Mouse (Mus musculus): ENCODE data around the gene Tmem120b.
A peak's percentile ranks its signal among the peaks of the same experiment; 100 is the strongest.

Tmem120b gene

GRCm38 (mm10) chr5:123140694-123141554 lies 72.7 kb downstream of the Tmem120b start:
- no peak for DNase-seq (ENCODE audit: low spot score)

GRCm38 (mm10) chr5:123141555-123142160 lies 73.4 kb downstream of the Tmem120b start:
- no peak for DNase-seq (ENCODE audit: low spot score)

GRCm38 (mm10) chr5:123142161-123143157 lies 74.2 kb downstream of the Tmem120b start, which contains the start of gene Setd1b:
Gene Setd1b (plus strand): TSS chr5:123142193.
- no peak for DNase-seq (ENCODE audit: low spot score)

DNA sequence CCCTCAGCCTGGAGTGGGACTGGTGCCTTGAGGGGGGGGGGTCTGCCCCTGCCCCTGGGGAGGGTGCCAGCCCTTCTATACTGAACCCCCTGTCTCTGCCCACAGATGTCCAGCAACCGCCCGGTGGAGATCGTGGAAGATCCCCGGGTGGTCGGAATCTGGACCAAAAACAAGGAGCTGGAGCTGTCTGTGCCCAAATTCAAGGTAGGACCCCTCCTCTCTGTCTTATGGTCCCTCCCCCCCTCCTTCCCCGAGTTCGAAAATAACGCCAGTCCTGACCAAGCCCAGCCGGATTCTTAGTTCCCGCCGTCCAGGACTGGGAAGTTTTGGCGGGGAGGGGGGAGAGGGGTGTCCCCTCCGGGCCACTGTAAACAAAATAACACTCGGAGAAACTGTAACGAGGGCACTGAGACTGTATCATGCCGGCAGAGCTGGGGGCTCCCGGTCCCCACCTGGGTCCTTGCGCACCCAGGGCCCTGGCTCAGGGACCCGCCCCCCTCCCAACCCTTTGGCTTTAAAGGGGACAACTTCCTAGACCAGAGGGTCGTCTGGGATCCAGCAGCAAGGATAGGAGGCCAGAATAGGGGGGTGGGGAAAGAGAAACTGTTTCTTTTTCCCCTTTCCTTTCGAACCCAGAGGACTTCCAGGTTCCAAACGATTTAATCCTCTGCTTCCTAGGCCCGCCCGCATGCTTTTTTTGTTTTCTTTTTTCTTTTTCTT lies 75.2 kb downstream of the Tmem120b start:
- no peak for DNase-seq (ENCODE audit: low spot score)

GRCm38 (mm10) chr5:123143971-123144745 lies 75.9 kb downstream of the Tmem120b start:
- no peak for DNase-seq (ENCODE audit: low spot score)

DNA sequence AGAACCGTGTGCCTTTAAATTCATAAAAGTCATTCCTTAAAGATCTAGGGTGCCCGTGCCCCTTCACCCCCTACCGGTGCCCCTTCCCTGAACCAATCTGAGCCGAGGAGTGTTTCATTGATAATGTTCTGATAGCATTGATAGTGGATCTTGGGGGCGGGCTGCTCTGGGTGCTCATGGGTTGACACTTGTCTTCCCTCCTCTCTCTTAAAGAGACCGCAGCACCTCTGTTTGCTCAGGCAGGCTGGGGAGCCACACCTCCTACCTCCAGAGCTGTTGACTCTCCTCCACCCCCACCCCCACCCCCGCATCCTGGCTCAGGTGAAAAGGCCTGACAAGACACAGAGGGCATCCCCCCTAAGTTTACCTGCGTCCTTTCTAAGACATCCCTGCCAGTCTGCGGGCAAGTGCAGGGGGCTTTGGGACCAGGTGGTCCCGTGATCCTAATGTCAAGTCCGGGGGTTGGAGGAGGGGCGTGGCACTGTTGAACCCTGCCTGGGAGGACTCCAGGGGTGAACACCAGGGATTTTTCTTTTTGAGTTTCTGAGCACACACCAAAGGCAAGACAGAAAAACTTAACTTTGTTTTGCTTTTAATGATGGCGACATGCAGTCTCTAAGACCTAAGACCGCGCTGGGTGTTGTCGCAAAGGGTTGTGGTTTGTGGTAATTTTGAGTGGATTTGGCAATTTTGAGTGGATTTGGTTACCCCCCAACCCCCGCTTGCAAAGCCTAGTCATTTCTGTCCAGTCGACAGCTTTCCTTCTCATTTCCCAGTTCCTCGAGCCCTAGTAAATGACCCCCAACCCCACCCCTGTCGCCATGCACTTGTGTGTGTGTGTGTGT lies 76.8 kb downstream of the Tmem120b start:
- DNase-seq (ENCODE audit: low spot score): no peak

DNA sequence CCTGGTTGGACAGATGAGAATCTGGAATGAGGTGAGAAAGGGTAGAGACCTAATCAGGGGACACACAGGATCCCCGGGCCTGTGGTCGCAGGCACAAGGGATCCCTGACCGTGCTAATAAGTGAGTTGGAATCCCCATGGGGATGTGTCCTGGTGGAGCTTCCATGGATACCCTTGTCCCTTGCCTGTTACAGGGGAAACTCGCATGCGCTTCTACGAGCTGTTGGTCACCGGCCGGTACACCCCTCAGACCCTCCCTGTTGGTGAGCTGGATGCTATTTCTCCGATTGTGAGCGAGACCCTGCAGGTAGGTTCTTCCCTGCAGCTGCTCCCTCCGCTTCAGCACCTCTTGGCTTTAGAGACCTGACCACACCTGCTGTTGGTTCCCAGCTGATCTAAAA lies 78.1 kb downstream of the Tmem120b start:
- no peak for DNase-seq (ENCODE audit: low spot score)

DNA sequence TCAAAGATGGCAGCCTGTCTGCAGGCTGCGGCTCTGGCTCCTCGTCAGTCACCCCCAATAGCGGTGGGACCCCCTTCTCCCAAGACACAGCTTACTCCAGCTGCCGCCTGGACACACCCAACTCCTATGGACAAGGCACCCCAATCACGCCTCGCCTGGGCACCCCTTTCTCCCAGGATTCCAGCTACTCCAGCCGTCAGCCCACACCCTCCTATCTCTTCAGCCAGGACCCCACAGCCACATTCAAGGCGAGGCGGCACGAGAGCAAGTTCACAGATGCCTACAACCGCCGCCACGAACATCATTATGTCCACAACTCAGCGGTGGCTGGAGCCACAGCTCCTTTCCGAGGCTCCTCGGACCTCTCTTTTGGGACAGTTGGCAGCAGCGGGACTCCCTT lies 79.4 kb downstream of the Tmem120b start:
- no peak for DNase-seq (ENCODE audit: low spot score)

DNA sequence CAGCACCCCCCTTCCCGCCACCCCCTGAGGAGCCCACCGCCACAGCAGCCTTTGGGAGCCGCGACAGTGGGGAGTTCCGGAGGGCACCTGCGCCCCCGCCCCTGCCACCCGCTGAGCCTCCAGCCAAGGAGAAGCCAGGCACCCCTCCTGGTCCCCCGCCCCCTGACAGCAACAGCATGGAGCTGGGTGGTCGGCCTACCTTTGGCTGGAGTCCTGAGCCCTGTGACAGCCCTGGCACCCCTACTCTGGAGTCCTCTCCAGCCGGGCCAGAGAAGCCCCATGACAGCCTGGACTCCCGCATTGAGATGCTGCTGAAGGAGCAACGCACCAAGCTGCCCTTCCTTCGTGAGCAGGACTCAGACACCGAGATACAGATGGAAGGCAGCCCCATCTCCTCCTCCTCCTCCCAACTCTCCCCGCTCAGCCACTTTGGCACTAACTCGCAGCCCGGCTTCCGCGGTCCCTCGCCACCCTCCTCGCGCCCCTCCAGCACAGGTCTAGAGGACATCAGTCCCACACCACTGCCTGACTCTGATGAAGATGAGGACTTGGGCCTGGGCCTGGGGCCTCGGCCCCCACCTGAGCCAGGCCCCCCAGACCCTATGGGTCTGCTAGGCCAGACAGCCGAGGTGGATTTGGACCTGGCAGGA lies 80.0 kb downstream of the Tmem120b start:
- no peak for DNase-seq (ENCODE audit: low spot score)

DNA sequence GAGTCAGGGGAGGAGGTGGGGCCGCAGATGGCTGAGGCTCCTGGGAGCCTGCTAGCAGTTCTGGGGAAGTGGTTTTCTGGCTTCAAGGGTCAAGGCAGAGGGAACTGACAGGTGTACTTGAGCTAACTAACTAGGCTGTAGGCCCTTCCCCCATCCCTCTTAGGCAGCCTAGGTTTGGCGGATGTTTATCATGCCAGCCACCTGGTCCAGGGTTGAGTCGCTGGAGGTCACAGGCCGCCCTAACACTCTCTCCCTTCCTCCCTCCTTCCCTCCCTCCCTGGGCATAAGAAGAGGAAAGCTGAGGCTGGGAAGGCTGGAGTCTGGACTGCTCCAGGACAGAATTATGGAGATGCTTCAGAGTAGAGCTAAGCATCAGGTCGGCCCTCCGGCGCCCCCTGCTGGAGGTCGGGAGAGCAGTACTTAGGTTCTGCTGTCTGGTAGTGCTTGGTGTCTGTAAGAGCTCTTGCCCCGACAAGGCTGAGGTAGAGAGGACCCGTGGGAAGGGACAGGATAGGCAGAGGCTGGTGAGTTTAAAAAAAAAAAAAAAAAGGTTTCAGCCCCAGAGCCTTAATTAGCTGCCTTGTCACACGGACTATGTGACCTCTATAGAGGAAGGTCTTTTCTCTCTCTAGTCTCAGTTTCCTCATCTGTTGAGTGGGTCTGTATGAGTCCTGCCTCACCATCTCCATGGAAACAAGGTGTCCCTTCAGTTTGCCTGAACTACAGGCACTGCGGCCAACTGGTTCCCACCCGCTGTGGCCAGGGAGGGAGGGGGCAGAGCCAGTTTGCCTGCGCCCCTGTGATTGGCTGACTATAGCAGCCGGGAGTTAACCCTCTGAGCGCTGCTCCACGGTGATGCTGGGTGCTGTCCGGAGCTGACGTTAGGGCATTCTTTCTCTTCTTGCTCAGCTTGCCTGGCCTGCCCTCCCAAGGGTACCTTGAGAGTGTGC lies 81.5 kb downstream of the Tmem120b start:
- DNase-seq (ENCODE audit: low spot score): peak; percentile 84

- no peak for DNase-seq (ENCODE audit: low spot score)
These were observed 82.4 kb downstream of the Tmem120b start for GRCm38 (mm10) chr5:123150641-123151040.

DNA sequence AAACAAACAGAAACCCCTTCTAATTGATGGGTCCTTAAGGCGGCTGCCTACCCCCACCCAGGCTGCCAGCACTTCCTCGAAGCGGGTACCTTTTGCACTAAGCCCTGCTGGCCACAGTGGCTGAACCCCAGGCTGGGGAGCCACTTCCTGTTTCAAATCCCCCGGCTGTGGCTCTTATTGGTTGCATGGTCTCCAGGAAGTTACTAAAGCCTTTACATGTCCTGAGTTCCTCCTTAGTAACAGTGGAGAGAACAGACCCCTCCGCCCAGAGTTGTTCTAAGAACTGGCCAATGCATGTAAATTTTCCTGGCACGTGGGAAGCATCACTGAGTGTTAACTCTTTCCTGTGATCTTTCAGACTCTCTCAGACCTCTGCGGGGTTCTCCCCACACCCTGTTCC lies 82.9 kb downstream of the Tmem120b start:
- no peak for DNase-seq (ENCODE audit: low spot score)

DNA sequence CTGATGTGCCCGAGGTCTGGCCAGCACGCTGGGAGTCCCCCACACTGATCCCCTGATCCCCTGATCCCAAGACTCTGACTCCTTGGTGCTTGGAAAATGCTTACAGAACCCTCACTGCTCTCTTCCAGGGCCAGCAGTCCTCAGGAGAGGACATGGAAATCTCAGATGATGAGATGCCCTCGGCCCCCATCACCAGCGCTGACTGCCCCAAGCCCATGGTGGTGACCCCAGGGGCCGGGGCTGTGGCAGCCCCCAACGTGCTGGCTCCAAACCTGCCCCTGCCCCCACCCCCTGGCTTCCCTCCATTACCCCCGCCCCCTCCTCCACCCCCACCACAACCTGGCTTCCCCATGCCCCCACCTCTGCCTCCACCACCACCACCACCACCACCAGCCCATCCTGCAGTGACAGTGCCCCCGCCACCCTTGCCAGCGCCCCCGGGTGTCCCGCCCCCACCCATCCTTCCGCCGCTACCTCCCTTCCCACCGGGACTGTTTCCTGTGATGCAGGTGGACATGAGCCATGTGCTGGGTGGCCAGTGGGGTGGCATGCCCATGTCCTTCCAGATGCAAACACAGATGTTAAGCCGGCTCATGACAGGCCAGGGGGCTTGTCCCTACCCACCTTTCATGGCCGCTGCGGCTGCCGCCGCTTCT lies 83.6 kb downstream of the Tmem120b start:
- DNase-seq (ENCODE audit: low spot score): no peak

DNA sequence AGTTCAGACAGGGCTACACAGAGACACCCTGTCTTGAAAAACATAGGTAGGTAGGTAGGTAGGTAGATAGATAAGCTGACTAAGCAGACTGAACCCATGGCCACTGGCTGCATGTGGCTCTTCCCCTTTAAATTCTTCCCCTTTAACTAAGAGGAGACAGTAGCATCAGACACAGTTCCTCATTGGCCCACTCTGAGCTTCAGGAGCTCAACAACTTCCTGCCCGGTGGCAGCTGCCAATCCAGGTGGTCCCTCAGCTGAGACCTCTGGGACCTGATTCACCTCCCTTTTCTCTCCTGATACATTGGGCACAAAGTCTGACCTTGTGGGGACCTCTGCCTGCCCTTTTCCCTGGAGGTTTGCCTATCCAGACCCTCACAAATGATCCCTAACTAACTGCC lies 84.7 kb downstream of the Tmem120b start:
- DNase-seq (ENCODE audit: low spot score): no peak

GRCm38 (mm10) chr5:123155425-123155824 lies 87.2 kb downstream of the Tmem120b start:
- DNase-seq (ENCODE audit: low spot score): no peak

GRCm38 (mm10) chr5:123156763-123157162 lies 88.5 kb downstream of the Tmem120b start:
- DNase-seq (ENCODE audit: low spot score): no peak

- no peak for DNase-seq (ENCODE audit: low spot score)
These were observed 89.8 kb downstream of the Tmem120b start for GRCm38 (mm10) chr5:123157972-123158371.

DNA sequence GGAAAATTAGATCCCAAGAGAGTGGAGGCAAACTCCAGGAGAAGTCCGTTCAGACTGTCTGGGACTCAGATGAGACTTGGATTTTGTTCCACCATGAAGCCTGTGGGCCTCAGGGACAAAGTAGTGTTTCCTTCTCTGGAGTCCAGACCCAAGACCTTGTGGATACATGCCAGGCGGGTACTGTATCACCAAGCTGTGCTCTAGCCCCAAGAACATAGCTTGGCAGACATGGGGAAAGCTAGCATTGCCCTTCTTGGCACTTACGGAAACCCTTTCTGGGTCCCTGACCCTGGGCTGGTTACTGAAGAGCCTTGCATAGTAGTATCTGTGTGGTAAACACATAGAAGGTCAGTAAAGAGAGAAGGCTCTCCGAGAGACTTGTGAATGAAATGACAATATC lies 91.2 kb downstream of the Tmem120b start:
- DNase-seq (ENCODE audit: low spot score): no peak
